Mouse (Mus musculus): ENCODE results near the gene Irs1. TPM values are rescaled to one million over a fixed set of nuclear protein-coding genes. Genes with fewer than 3 reads are reported as not detected.

Irs1 gene
- polyA plus RNA-seq (2015; fragmentation: Illumina TruSeq; extraction: RNeasy Lipid Tissue Mini Kit (QIAGEN cat#74804); ENCODE audit: low read depth, low replicate concordance), result 4.7 TPM

DNA sequence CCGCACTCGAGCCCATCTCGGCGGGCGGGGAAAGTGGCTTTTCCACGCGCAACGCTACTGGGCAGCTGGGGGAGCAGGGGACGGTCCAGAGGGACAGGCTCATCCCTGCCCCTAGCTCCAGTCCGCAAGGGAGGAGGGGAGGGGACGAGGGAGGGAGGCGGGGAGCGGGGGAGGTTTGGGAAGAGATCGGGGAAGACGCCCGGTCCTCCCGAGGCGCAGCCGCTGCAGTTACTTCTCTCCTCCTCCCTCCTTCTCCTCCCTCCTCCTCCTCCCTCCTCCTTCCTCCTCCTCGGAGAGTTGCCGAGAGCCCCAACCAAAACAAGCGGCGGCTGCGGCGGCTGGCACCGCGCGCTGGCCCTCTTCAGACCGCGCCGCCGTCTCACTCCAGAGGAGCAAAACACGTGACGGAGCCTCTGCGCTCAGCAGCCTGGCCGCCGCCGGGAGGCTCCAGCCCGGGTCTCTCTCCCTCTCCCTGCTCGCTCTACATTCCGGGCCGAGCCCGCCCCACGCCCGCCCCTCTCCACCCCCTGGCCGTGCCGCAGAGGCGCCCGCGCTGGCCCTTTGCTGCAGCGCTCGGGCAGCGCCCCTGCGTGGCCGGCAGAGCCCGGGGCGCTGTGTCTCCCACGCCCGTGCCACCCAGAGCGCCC, at the start of gene Irs1:
Gene Irs1 (minus strand): TSS at position 266 of the 647 bp plus-strand sequence.

DNA sequence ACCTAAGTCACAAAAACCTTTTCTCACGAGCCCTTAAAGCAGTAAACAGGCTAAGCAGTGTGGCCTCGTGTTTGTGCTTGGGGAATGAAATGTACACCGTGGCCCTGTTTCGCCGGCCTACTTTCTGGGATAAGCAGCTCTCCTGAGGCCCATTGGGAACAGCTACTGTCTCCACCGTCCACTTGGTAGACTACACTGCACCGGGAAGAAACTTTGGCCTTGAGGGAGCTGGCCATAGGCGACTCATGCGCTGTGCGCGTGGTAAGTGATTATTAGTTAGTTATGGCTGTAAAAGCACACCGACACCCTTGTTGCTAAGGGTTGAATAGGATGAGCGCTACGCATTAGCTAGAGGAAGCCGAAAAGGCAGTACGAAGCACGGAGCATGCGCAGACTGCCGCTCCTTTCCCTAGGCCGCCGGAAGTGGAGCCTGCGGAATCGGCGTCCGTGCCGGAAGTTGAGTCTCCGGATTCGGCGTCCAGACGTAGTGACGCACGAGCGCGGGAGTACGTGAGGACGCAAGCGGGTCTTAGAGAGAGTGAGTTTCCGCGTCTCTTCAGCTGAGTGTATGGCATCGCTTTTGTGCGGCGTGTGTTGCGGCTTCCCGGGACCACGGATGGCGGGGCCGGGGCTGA, 25.0 kb upstream of the Irs1 start, which contains the start of gene Rhbdd1:
Gene Rhbdd1 (plus strand): TSS at position 342 of the 635 bp plus-strand sequence.

DNA sequence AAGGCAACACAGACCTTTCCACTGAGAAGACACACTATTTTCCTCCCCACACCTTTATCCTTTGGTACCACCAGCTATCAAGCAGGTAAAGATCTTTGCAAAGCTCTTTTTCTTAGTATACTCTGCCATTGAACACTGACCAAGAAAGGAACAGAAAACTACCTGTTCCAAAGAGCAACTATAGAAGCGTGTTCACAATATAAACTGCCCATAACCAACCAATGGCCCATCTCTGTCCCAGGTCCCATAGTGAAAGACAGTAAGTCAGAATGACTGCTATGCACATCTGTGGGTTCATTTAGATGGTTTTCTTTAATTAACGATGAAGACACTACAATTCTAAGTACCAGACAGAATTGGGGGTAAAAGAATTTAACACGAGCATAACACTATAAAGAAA, 58.4 kb downstream of the Irs1 start, which contains the start of gene Gm9747:
Gene Gm9747 (plus strand): TSS at position 301 of the 400 bp plus-strand sequence.

Other genes starting within 250 kb of the Irs1 start
- not detected for gene Gm9747, start 58.3 kb downstream of the Irs1 start, polyA plus RNA-seq (2015; fragmentation: Illumina TruSeq; extraction: RNeasy Lipid Tissue Mini Kit (QIAGEN cat#74804); ENCODE audit: low read depth, low replicate concordance)
- 7.2 TPM for gene Rhbdd1, start 25.0 kb upstream of the Irs1 start, polyA plus RNA-seq (2015; fragmentation: Illumina TruSeq; extraction: RNeasy Lipid Tissue Mini Kit (QIAGEN cat#74804); ENCODE audit: low read depth, low replicate concordance)

Data from brain, adult 10 weeks (tissue).